Mouse (Mus musculus): Measurements from ENCODE around the gene Poll.
A peak's percentile ranks its signal among the peaks of the same experiment; 100 is the strongest.

Gene Poll

DNA sequence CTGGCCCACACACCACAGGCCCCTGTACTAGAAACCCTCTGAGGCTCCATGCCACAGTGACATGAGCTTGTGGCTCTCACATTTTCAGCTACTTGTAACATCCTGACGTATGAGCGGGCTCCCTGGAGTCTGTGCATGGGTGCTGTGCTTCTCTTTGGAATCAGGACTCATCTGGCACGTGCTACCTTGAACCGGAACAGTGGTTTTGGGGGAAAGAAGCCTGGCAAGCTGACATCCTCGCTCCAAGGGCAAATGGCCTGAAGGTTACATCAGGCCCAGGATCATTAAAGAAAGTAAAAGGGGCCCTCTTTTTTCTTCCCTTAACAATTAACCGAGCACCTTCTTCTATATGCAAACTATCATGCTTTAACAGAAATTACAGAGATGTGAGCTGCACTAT, 22.8 kb upstream of the Poll start:
- no peak for TF ChIP-seq NANOG (IDR thresholded peaks at IDR 0.05; ENCODE audit: borderline replicate concordance, low read length)
- TF ChIP-seq CTCF (conservative IDR thresholded peaks at IDR 0.05; ENCODE audit: low read length) = no peak
- TF ChIP-seq POU5F1 (IDR thresholded peaks at IDR 0.05; ENCODE audit: borderline replicate concordance, low read length) = no peak
- H3K27me3 ChIP-seq (ENCODE audit: insufficient read depth, low read length) = peaks cover 3% of the 10 kb centered on the region; the same call in 1 of the 2 replicates
- H3K4me1 ChIP-seq (replicated peaks; ENCODE audit: low read depth, low read length) = peaks cover 51% of the 10 kb centered on the region
- peaks cover 10% of the 10 kb centered on the region for H3K36me3 ChIP-seq (ENCODE audit: insufficient read depth, low read length)
- H3K4me3 ChIP-seq (replicated peaks; ENCODE audit: low read length) = no peak overlapping the region
- H3K9me3 ChIP-seq (ENCODE audit: low read length) = no peaks in the 10 kb centered on the region

DNA sequence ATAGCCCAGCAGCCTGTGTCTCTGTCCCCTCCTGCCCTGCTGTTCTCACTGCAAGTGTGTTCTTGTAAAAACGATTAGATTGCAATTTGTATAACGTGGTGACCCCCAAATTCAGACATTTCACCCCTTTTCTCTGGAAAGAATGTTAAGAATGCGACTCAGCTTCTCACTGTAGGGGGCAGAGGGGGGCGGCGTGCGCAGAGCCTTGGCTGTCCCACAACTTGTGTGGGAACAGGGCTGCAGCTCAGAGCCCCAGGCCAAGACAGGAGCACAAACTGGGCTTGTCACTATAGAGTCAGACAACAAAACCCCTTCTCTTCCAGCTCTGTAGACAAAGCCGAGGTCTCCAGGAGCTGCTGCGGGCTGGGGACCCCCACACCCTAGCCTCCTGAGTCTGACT, 21.8 kb upstream of the Poll start:
- Histone ChIP-seq H3K4me3 (replicated peaks; ENCODE audit: low read length) (no peak overlapping the region), H3K4me1 (replicated peaks; ENCODE audit: low read depth, low read length) (peaks cover 57% of the 10 kb centered on the region), H3K9me3 (ENCODE audit: low read length) (no peaks in the 10 kb centered on the region), H3K36me3 (ENCODE audit: insufficient read depth, low read length) (peaks cover 20% of the 10 kb centered on the region), H3K27me3 (ENCODE audit: insufficient read depth, low read length) (peaks cover 3% of the 10 kb centered on the region; the same call in 1 of the 2 replicates)
- TF ChIP-seq NANOG (IDR thresholded peaks at IDR 0.05; ENCODE audit: borderline replicate concordance, low read length) (no peak), CTCF (conservative IDR thresholded peaks at IDR 0.05; ENCODE audit: low read length) (no peak), POU5F1 (IDR thresholded peaks at IDR 0.05; ENCODE audit: borderline replicate concordance, low read length) (no peak)

DNA sequence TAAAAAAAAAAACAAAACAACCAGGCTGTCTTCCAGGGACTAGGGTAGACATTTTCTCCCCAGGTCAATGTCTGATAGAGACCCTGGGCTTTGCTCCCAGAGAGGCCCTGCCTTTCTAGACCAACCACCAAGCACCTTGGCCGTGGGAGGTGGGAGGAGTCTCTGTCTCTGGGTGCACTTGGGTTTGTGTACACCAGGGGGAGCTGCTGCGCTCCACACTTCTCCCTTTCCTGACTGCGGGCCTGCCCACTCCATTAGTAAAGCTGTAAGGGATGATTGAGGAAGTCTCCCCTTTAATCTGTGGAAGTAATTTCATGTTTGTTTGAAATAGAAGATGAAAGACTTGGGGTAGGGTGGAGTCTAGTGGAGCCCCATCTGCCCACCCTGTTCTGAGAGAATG, 20.9 kb upstream of the Poll start:
- TF ChIP-seq NANOG (IDR thresholded peaks at IDR 0.05; ENCODE audit: borderline replicate concordance, low read length) = no peak
- TF ChIP-seq CTCF (conservative IDR thresholded peaks at IDR 0.05; ENCODE audit: low read length) = peak; percentile 71
- TF ChIP-seq POU5F1 (IDR thresholded peaks at IDR 0.05; ENCODE audit: borderline replicate concordance, low read length) = no peak
- H3K4me3 ChIP-seq (replicated peaks; ENCODE audit: low read length) = no peak overlapping the region
- no peaks in the 10 kb centered on the region for H3K9me3 ChIP-seq (ENCODE audit: low read length)
- peaks cover 26% of the 10 kb centered on the region for H3K36me3 ChIP-seq (ENCODE audit: insufficient read depth, low read length)
- peaks cover 60% of the 10 kb centered on the region for H3K4me1 ChIP-seq (replicated peaks; ENCODE audit: low read depth, low read length)
- peaks cover 3% of the 10 kb centered on the region; the same call in 1 of the 2 replicates for H3K27me3 ChIP-seq (ENCODE audit: insufficient read depth, low read length)

GRCm38 (mm10) chr19:45580235-45580634, 19.9 kb upstream of the Poll start:
- Histone ChIP-seq H3K36me3 (ENCODE audit: insufficient read depth, low read length) (peaks cover 33% of the 10 kb centered on the region), H3K4me1 (replicated peaks; ENCODE audit: low read depth, low read length) (peaks cover 65% of the 10 kb centered on the region), H3K4me3 (replicated peaks; ENCODE audit: low read length) (no peak overlapping the region), H3K9me3 (ENCODE audit: low read length) (no peaks in the 10 kb centered on the region), H3K27me3 (ENCODE audit: insufficient read depth, low read length) (no peaks in the 10 kb centered on the region)
- TF ChIP-seq NANOG (IDR thresholded peaks at IDR 0.05; ENCODE audit: borderline replicate concordance, low read length) = no peak
- no peak for TF ChIP-seq CTCF (conservative IDR thresholded peaks at IDR 0.05; ENCODE audit: low read length)
- TF ChIP-seq POU5F1 (IDR thresholded peaks at IDR 0.05; ENCODE audit: borderline replicate concordance, low read length) = no peak

DNA sequence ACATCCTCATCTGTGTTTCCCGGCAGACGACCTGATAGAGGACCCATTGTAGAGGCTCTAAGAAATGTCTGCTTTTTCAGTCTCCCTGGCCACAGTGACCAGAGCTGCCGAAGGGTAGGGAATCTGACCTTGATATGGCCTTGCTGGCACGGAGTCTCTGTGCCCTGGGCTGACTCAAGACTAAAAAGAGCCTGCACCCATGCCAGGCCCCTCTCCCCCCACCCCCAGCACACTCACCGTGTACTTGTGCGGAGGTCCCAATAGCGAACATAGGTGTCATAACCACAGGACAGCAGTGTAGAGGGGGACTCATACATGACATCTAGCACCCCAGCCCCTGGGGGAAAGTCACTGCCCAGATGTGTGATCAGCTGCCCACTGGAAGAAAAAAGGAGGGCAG, 19.1 kb upstream of the Poll start:
- no peaks in the 10 kb centered on the region for H3K27me3 ChIP-seq (ENCODE audit: insufficient read depth, low read length)
- H3K4me1 ChIP-seq (replicated peaks; ENCODE audit: low read depth, low read length) = peaks cover 73% of the 10 kb centered on the region
- TF ChIP-seq NANOG (IDR thresholded peaks at IDR 0.05; ENCODE audit: borderline replicate concordance, low read length) = no peak
- TF ChIP-seq CTCF (conservative IDR thresholded peaks at IDR 0.05; ENCODE audit: low read length) = no peak
- no peak for TF ChIP-seq POU5F1 (IDR thresholded peaks at IDR 0.05; ENCODE audit: borderline replicate concordance, low read length)
- no peak overlapping the region for H3K4me3 ChIP-seq (replicated peaks; ENCODE audit: low read length)
- H3K36me3 ChIP-seq (ENCODE audit: insufficient read depth, low read length) = peaks cover 34% of the 10 kb centered on the region
- no peaks in the 10 kb centered on the region for H3K9me3 ChIP-seq (ENCODE audit: low read length)

GRCm38 (mm10) chr19:45578976-45579375, 18.6 kb upstream of the Poll start:
- Histone ChIP-seq H3K9me3 (ENCODE audit: low read length) (no peaks in the 10 kb centered on the region), H3K36me3 (ENCODE audit: insufficient read depth, low read length) (peaks cover 36% of the 10 kb centered on the region), H3K27me3 (ENCODE audit: insufficient read depth, low read length) (no peaks in the 10 kb centered on the region), H3K4me1 (replicated peaks; ENCODE audit: low read depth, low read length) (peaks cover 77% of the 10 kb centered on the region), H3K4me3 (replicated peaks; ENCODE audit: low read length) (no peak overlapping the region)
- TF ChIP-seq CTCF (conservative IDR thresholded peaks at IDR 0.05; ENCODE audit: low read length) (no peak), NANOG (IDR thresholded peaks at IDR 0.05; ENCODE audit: borderline replicate concordance, low read length) (no peak), POU5F1 (IDR thresholded peaks at IDR 0.05; ENCODE audit: borderline replicate concordance, low read length) (no peak)

- Histone ChIP-seq H3K27me3 (ENCODE audit: insufficient read depth, low read length) (no peaks in the 10 kb centered on the region), H3K9me3 (ENCODE audit: low read length) (no peaks in the 10 kb centered on the region), H3K36me3 (ENCODE audit: insufficient read depth, low read length) (peaks cover 41% of the 10 kb centered on the region), H3K4me3 (replicated peaks; ENCODE audit: low read length) (no peak overlapping the region), H3K4me1 (replicated peaks; ENCODE audit: low read depth, low read length) (peaks cover 84% of the 10 kb centered on the region)
- TF ChIP-seq CTCF (conservative IDR thresholded peaks at IDR 0.05; ENCODE audit: low read length) (no peak), POU5F1 (IDR thresholded peaks at IDR 0.05; ENCODE audit: borderline replicate concordance, low read length) (no peak), NANOG (IDR thresholded peaks at IDR 0.05; ENCODE audit: borderline replicate concordance, low read length) (no peak)
Measured at GRCm38 (mm10) chr19:45577141-45577750, 16.9 kb upstream of the Poll start.

DNA sequence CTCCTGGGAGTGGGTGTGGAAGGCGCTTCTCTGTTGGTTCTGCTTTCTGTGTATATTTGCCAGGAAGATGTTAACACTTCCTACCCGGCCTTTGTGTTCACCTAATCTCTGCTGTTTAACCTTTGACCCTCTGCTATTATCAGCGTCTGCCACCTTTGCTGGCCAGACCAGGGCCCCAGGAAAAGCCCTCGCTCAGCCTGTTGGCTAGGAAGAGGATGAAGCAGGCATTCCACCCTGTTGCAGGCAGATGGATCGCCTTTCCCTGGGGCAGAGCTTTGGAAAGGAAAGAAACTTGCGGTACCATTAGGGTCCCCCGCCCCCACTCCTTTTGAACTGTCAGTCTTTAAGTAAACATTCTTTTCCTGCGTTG, 15.3 kb upstream of the Poll start:
- Histone ChIP-seq H3K36me3 (ENCODE audit: insufficient read depth, low read length) (peaks cover 46% of the 10 kb centered on the region), H3K4me3 (replicated peaks; ENCODE audit: low read length) (no peak overlapping the region), H3K4me1 (replicated peaks; ENCODE audit: low read depth, low read length) (peaks cover 83% of the 10 kb centered on the region), H3K9me3 (ENCODE audit: low read length) (no peaks in the 10 kb centered on the region), H3K27me3 (ENCODE audit: insufficient read depth, low read length) (no peaks in the 10 kb centered on the region)
- no peak for TF ChIP-seq NANOG (IDR thresholded peaks at IDR 0.05; ENCODE audit: borderline replicate concordance, low read length)
- no peak for TF ChIP-seq POU5F1 (IDR thresholded peaks at IDR 0.05; ENCODE audit: borderline replicate concordance, low read length)
- TF ChIP-seq CTCF (conservative IDR thresholded peaks at IDR 0.05; ENCODE audit: low read length) = no peak
